Mouse (Mus musculus): ENCODE results near the gene Ric8a.
A peak's percentile ranks its signal among the peaks of the same experiment; 100 is the strongest.

DNA sequence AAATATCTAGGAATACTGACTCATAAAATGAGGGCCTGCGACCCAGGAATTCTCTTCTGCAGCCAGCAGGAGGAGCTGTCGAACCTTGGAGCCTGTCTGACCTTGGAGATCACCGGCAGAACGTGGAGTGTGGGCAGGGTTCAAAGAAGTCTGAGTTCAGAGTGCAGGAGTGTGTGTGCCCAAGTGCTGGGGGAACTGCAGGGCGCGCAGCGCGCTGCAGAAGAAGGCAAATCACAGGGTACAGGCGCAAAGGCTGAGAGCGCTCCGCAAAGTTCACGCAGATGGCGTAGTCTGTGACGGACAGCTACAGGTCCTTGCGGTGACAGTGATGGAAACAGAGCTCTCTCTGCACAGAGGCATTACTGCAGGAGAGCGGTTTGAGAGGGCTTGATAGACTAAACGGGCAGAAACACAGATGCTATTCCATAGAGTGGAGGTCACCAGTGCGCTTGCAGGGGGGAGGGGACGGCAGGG is 51.9 kb downstream of the Ric8a start:
- TF ChIP-seq CTCF (IDR thresholded peaks at IDR 0.05; ENCODE audit: borderline replicate concordance, insufficient read depth, low read depth, low read length) (peak; percentile 83), POLR2A (IDR thresholded peaks at IDR 0.05; ENCODE audit: borderline replicate concordance, insufficient read depth, low read length) (no peak)
